Mouse (Mus musculus) activated CD4-positive, CD25-positive, alpha-beta regulatory T cell (primary cell): ENCODE measurements around the gene Nr6a1. TPM values are rescaled to one million over a fixed set of nuclear protein-coding genes. Genes with fewer than 3 reads are reported as not detected.

Source experiments
- polyA plus RNA-seq, 2 experiments: library from polyadenylated mRNA; unstranded; fragments of 100-300 nt; shearing (Covaris generic); gene quantifications; one replicate each; pipeline ENCODE4 v1.2.1; 2017

Nr6a1 gene
- polyA plus RNA-seq: under 1 TPM; 0.76 to 0.83 TPM

DNA sequence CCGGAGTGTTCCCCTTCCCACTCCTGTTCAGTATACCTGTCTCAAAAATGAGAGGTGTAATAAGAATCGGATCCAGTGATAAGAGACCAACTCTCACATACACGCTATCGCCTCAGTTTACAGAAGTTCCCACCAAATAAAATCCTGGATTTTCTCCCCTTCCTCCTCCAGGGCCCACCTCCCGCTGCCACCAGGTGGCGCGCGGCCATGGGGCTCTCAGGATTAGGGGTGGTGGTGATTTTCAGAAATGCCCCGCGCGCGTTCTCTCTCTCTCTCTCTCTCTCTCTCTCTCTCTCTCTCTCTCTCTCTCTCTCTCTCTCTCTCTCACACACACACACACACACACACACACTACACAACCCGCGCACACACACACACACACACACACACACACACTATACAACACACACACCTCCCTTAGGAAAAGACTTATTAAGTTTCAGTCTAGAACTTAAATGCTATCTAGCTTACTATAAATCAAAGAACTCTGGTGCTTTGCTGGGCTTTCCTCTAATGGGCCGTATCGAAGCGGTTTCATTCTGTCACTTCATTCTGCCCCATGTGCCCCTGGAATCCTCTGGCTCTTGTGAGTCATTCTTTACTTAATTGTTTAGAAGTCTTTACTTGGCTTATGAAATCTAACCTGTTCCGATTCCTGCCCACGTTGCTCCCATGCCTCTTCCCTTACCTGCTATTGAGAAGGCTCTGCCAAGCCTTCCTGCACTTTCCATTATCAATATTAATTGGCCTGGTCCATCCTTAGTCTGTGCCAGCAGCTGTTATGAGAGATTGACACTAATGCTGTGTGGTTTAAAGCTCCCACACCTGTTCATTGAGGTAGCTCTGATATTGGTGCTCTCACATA lies at the start of gene Nr6a1:
TSS of gene Nr6a1 (minus strand) at position 574 of the 865 bp plus-strand sequence.

GRCm38 (mm10) chr2:38931851-38932667 lies 4.6 kb upstream of the Nr6a1 start, which contains the start of gene Olfml2a:
TSS of gene Olfml2a (plus strand) at chr2:38931978.

GRCm38 (mm10) chr2:38714324-38714723 lies 213.2 kb downstream of the Nr6a1 start, which contains the start of gene Nr5a1:
TSS of gene Nr5a1 (minus strand) at chr2:38714542.

Other genes starting within 250 kb of the Nr6a1 start
- gene Nr5a1, start 213.1 kb downstream of the Nr6a1 start, polyA plus RNA-seq: under 1 TPM in 1 of 2 experiments, not detected in 1; 0.07 TPM
- gene Olfml2a, start 4.3 kb upstream of the Nr6a1 start, polyA plus RNA-seq: under 1 TPM in 1 of 2 experiments, not detected in 1; 0.10 TPM
- under 1 TPM; 0.69 to 0.81 TPM for gene Wdr38, start 69.8 kb upstream of the Nr6a1 start, polyA plus RNA-seq
- 100 to 1,000 TPM; 230 to 240 TPM for gene Arpc5l, start 77.7 kb upstream of the Nr6a1 start, polyA plus RNA-seq
- 100 to 1,000 TPM; 332 to 637 TPM for gene Rpl35, start 77.9 kb upstream of the Nr6a1 start, polyA plus RNA-seq
- gene Golga1, start 137.9 kb upstream of the Nr6a1 start, polyA plus RNA-seq: 10 to 100 TPM; 28.6 to 33.4 TPM